Mouse (Mus musculus) inflammation-experienced regulatory T-cells, adult 6 months (primary cell): ENCODE results near the gene Gm10061. TPM values are rescaled to one million over a fixed set of nuclear protein-coding genes. Genes with fewer than 3 reads are reported as not detected.
"Not testable (repeated sequence)": the region's sequence is repeated elsewhere in the genome, so short reads cannot be mapped to it uniquely, and the experiment has no call there.

Source experiments
- ATAC-seq: one replicate; pipeline ENCODE4 v1.8.0; 2017
- polyA plus RNA-seq, 3 experiments: library from polyadenylated mRNA; unstranded; fragments of 100-300 nt; shearing (Covaris generic); gene quantifications; one replicate each; pipeline ENCODE4 v1.2.1; 2017

Gm10061 gene
- not detected for polyA plus RNA-seq

- no peak for ATAC-seq
Observed at GRCm38 (mm10) chr16:89150786-89151185, at the start of gene Gm10061. TSS of gene Gm10061 (plus strand) at chr16:89151086.

GRCm38 (mm10) chr16:89140551-89140950, 10.3 kb upstream of the Gm10061 start, which contains the start of gene Gm6358:
TSS of gene Gm6358 (plus strand) at chr16:89140851.
- no peak for ATAC-seq

- no peak for ATAC-seq
Observed at GRCm38 (mm10) chr16:89157652-89158051, 6.8 kb downstream of the Gm10061 start, which contains the start of gene Gm9789. TSS of gene Gm9789 (plus strand) at chr16:89157952.

GRCm38 (mm10) chr16:89169190-89169589, 18.3 kb downstream of the Gm10061 start, which contains the start of gene Gm7735:
TSS of gene Gm7735 (plus strand) at chr16:89169490.
- not testable (repeated sequence) for ATAC-seq

- no peak for ATAC-seq
Observed at GRCm38 (mm10) chr16:89174435-89174834, 23.5 kb downstream of the Gm10061 start, which contains the start of gene 1110057P08Rik. TSS of gene 1110057P08Rik (plus strand) at chr16:89174735.

- no peak for ATAC-seq
Observed at GRCm38 (mm10) chr16:89188621-89189020, 37.7 kb downstream of the Gm10061 start.

Other genes starting within 250 kb of the Gm10061 start
- not detected for gene Krtap19-9b, start 218.8 kb upstream of the Gm10061 start, polyA plus RNA-seq
- not detected for gene Krtap16-3, start 188.2 kb upstream of the Gm10061 start, polyA plus RNA-seq
- not detected for gene Krtap22-2, start 140.3 kb upstream of the Gm10061 start, polyA plus RNA-seq
- not detected for gene Gm10229, start 135.8 kb upstream of the Gm10061 start, polyA plus RNA-seq
- gene Krtap6-1, start 119.4 kb upstream of the Gm10061 start, polyA plus RNA-seq, result not detected
- not detected for gene Gm10228, start 109.6 kb upstream of the Gm10061 start, polyA plus RNA-seq
- gene Krtap6-5, start 103.2 kb upstream of the Gm10061 start, polyA plus RNA-seq, result not detected
- gene 1110025L11Rik, start 87.1 kb upstream of the Gm10061 start, polyA plus RNA-seq, result not detected
- not detected for gene Krtap6-3, start 67.1 kb upstream of the Gm10061 start, polyA plus RNA-seq
- not detected for gene Gm6358, start 10.2 kb upstream of the Gm10061 start, polyA plus RNA-seq
- not detected for gene Gm9789, start 6.9 kb downstream of the Gm10061 start, polyA plus RNA-seq
- gene Gm7735, start 18.4 kb downstream of the Gm10061 start, polyA plus RNA-seq, result not detected
- not detected for gene 1110057P08Rik, start 23.6 kb downstream of the Gm10061 start, polyA plus RNA-seq
- gene Krtap20-2, start 54.8 kb downstream of the Gm10061 start, polyA plus RNA-seq, result not detected